Comparison of ENCODE assay signal across 8 mouse cellular contexts in the genomic region with DNA sequence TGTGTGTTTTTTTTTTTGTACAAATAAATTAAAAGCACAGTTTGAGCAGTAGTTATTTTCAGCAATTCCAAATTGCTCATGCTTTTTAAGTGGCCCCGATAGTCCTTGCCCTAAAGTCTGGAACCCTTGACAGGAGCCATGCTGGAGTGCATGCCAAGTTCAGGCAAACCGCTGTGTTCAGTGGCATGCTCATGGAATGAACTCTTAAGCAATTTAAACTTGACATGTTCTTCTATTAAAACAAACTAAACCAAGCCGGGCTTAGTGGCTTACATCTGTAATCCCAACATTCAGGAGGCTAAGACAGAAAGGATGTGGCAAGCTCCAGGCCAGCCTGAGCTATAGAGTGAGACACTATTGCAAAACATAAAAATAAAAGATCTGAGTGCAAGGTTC. TPM values are rescaled to one million over a fixed set of nuclear protein-coding genes. Genes with fewer than 3 reads are reported as not detected.
A peak's percentile ranks its signal among the peaks of the same experiment; 100 is the strongest.
DNase-seq lines count a peak whose midpoint lies in the region; ATAC-seq lines count a peak whose summit lies in the region.

No protein-coding gene starts in this region.

- H3K4me2 ChIP-seq in kidney, embryonic 16.5 days (replicated peaks; ENCODE audit: low read depth, low read length) = peak overlapping the region; percentile 65
- peak overlapping the region; percentile 50 for H3K4me2 ChIP-seq in embryonic facial prominence, embryonic 12.5 days (replicated peaks)
- H3K4me2 ChIP-seq in intestine, embryonic 14.5 days (ENCODE audit: low read length) = peak overlapping the region; percentile 49
- H3K4me2 ChIP-seq in midbrain, embryonic 16.5 days (ENCODE audit: low read length) = peak overlapping the region; percentile 70

- 0 out of 2 replicates have a peak, but pooled peaks have one; percentile 11 for ATAC-seq in kidney, embryonic 16.5 days (ENCODE audit: low FRiP score, low TSS enrichment)
- no peak for ATAC-seq in embryonic facial prominence, embryonic 12.5 days (ENCODE audit: insufficient number of reproducible peaks, insufficient read depth, low FRiP score, low TSS enrichment)
- 0 out of 2 replicates have a peak, but pooled peaks have one; percentile 9 for ATAC-seq in intestine, embryonic 14.5 days (replicated peaks; ENCODE audit: low FRiP score, low TSS enrichment, low read depth)
- no peak for ATAC-seq in midbrain, embryonic 16.5 days

- intact Hi-C loops in gastrocnemius, postnatal 36 days (cut with DNase I) = no loop called here

- H3K27ac ChIP-seq in kidney, embryonic 16.5 days (ENCODE audit: low read length) = peak overlapping the region; percentile 38; the same call in 1 of the 2 replicates
- peak overlapping the region; percentile 54; the same call in 1 of the 2 replicates for H3K27ac ChIP-seq in embryonic facial prominence, embryonic 12.5 days
- peak overlapping the region; percentile 44; the same call in 1 of the 2 replicates for H3K27ac ChIP-seq in intestine, embryonic 14.5 days (ENCODE audit: low read depth)
- no peak overlapping the region for H3K27ac ChIP-seq in midbrain, embryonic 16.5 days (ENCODE audit: low read length)

- H3K9me3 ChIP-seq in kidney, embryonic 16.5 days (ENCODE audit: low read length) = 0 out of 2 replicates have a peak, but pooled peaks cover 4% of the 10 kb centered on the region
- no peaks in the 10 kb centered on the region for H3K9me3 ChIP-seq in embryonic facial prominence, embryonic 12.5 days
- no peaks in the 10 kb centered on the region for H3K9me3 ChIP-seq in intestine, embryonic 14.5 days (ENCODE audit: control insufficient read depth, low read length)
- H3K9me3 ChIP-seq in midbrain, embryonic 16.5 days (replicated peaks; ENCODE audit: control insufficient read depth, low read length, poor library complexity, severe bottlenecking) = no peaks in the 10 kb centered on the region; the same call in 1 of the 2 replicates

- no peaks in the 10 kb centered on the region for H3K36me3 ChIP-seq in kidney, embryonic 16.5 days (ENCODE audit: insufficient read depth, low read length)
- no peaks in the 10 kb centered on the region for H3K36me3 ChIP-seq in embryonic facial prominence, embryonic 12.5 days
- no peaks in the 10 kb centered on the region for H3K36me3 ChIP-seq in intestine, embryonic 14.5 days (ENCODE audit: control insufficient read depth, insufficient read depth, low read length)
- no peaks in the 10 kb centered on the region for H3K36me3 ChIP-seq in midbrain, embryonic 16.5 days (ENCODE audit: control insufficient read depth, insufficient read depth, low read length)

- DNase-seq in kidney, adult 9 months = no peak
- DNase-seq in intestine, embryonic 14.5 days (ENCODE audit: low spot score) = no peak
- no peak for DNase-seq in right cerebral cortex, postnatal 10 days (ENCODE audit: low spot score in 2 of 2)
- no peak for DNase-seq in gastrocnemius, postnatal 36 days
- no peak for DNase-seq in MN1 (ENCODE audit: low spot score)

- peaks cover 9% of the 10 kb centered on the region; the same call in 1 of the 2 replicates for H3K4me1 ChIP-seq in kidney, embryonic 16.5 days (ENCODE audit: insufficient read depth, low read length)
- 0 out of 2 replicates have a peak, but pooled peaks cover 3% of the 10 kb centered on the region for H3K4me1 ChIP-seq in embryonic facial prominence, embryonic 12.5 days
- H3K4me1 ChIP-seq in intestine, embryonic 14.5 days (replicated peaks; ENCODE audit: control insufficient read depth, insufficient read depth, low read length) = peaks cover 4% of the 10 kb centered on the region; the same call in 1 of the 2 replicates
- H3K4me1 ChIP-seq in midbrain, embryonic 16.5 days (ENCODE audit: control insufficient read depth, insufficient read depth, low read length) = peaks cover 6% of the 10 kb centered on the region; the same call in 1 of the 2 replicates

- H3K4me3 ChIP-seq in kidney, embryonic 16.5 days (ENCODE audit: low read length) = peak overlapping the region; percentile 47
- H3K4me3 ChIP-seq in embryonic facial prominence, embryonic 12.5 days = peak overlapping the region; percentile 33; the same call in 1 of the 2 replicates
- H3K4me3 ChIP-seq in intestine, embryonic 14.5 days (ENCODE audit: low read depth, low read length) = peak overlapping the region; percentile 30
- peak overlapping the region; percentile 53 for H3K4me3 ChIP-seq in midbrain, embryonic 16.5 days (ENCODE audit: low read depth, low read length)

- WGBS in kidney, embryonic 16.5 days = 35% methylated on average over 3 of the region's 3 CpGs
- WGBS in embryonic facial prominence, embryonic 12.5 days = 33% methylated on average over 3 of the region's 3 CpGs
- 29% methylated on average over 3 of the region's 3 CpGs for WGBS in intestine, embryonic 14.5 days
- WGBS in midbrain, embryonic 16.5 days = 23% methylated on average over 3 of the region's 3 CpGs

- peak overlapping the region; percentile 63 for H3K9ac ChIP-seq in kidney, embryonic 16.5 days (replicated peaks; ENCODE audit: low read length)
- H3K9ac ChIP-seq in embryonic facial prominence, embryonic 12.5 days = 0 out of 2 replicates have a peak overlapping the region, but pooled peaks have one; percentile 37
- peak overlapping the region; percentile 22 for H3K9ac ChIP-seq in intestine, embryonic 14.5 days (ENCODE audit: low read length)
- no peak overlapping the region for H3K9ac ChIP-seq in midbrain, embryonic 16.5 days (ENCODE audit: low read depth, low read length)

- H3K27me3 ChIP-seq in kidney, embryonic 16.5 days (ENCODE audit: insufficient read depth, low read length) = no peaks in the 10 kb centered on the region
- no peaks in the 10 kb centered on the region for H3K27me3 ChIP-seq in embryonic facial prominence, embryonic 12.5 days
- no peaks in the 10 kb centered on the region for H3K27me3 ChIP-seq in intestine, embryonic 14.5 days (replicated peaks; ENCODE audit: control insufficient read depth, insufficient read depth, low read length)
- no peaks in the 10 kb centered on the region for H3K27me3 ChIP-seq in midbrain, embryonic 16.5 days (ENCODE audit: control insufficient read depth, insufficient read depth, low read depth, low read length)

RNA-seq across cellular contexts. Expression of a gene that starts 11.8 kb away (rescaled TPM):
- 5.0 and 5.5 TPM in 2 replicates for polyA plus RNA-seq in kidney, embryonic 16.5 days (2015; fragmentation: Nextera tagmentation; extraction: Ambion mirVana)
- 19.5 and 23.2 TPM in 2 replicates for polyA plus RNA-seq in embryonic facial prominence, embryonic 12.5 days (2016; fragmentation: Nextera tagmentation; extraction: Ambion mirVana)
- 5.7 and 6.1 TPM in 2 replicates for polyA plus RNA-seq in intestine, embryonic 14.5 days (2014; fragmentation: Nextera tagmentation; extraction: Ambion mirVana)
- polyA plus RNA-seq in midbrain, embryonic 16.5 days (2015; fragmentation: Nextera tagmentation; extraction: Ambion mirVana) = 4.1 and 4.7 TPM in 2 replicates
- 1 to 10 TPM; 3.0 TPM for total RNA-seq in gastrocnemius, postnatal 36 days (2021)

Comparison
In these comparisons a context has a peak if more than half of its experiments do, and no peak if none do; other contexts are left out.
1. ATAC-seq: peak in kidney, embryonic 16.5 days (single experiment) and intestine, embryonic 14.5 days (single experiment); none in embryonic facial prominence, embryonic 12.5 days (single experiment) and midbrain, embryonic 16.5 days (single experiment).
2. Peak in every context shown above with its lines, with median percentiles within 50 percentile points of each other: H3K4me2 ChIP-seq and H3K4me3 ChIP-seq.